Mouse (Mus musculus) MEL (cell line): ENCODE measurements around the gene Ebf3. TPM values are rescaled to one million over a fixed set of nuclear protein-coding genes. Genes with fewer than 3 reads are reported as not detected.

Experiments used
- DNase-seq: peaks from one replicate; pipeline ENCODE4 v3.0.0; 2011; ENCODE audit warnings: low read depth, low spot score
- H3K27ac ChIP-seq: 2 replicates; pipeline ENCODE4 v1.5.1; 2012; ENCODE audit warnings: low read depth, mild to moderate bottlenecking, control low read depth, low read length, moderate library complexity; ENCODE audit not compliant: control insufficient read depth
- H3K27me3 ChIP-seq, 2 experiments: fragments of 150-350 bp in 1 of 2; sonication (generic) in 1 of 2; 2 replicates each; pipeline ENCODE4 v1.6.1; 2012; ENCODE audit warnings: low read length in 2 of 2, mild to moderate bottlenecking in 2 of 2, improper control_type of control experiment in 1 of 2, moderate library complexity in 1 of 2; ENCODE audit not compliant: insufficient read depth in 2 of 2, control insufficient read depth in 1 of 2
- H3K36me3 ChIP-seq, 2 experiments: 2 replicates each; pipeline ENCODE4 v1.6.1; 2012 to 2014; ENCODE audit warnings: low read length in 2 of 2, improper control_type of control experiment in 1 of 2, inconsistent platforms in 1 of 2, mild to moderate bottlenecking in 1 of 2; ENCODE audit not compliant: insufficient read depth in 2 of 2, control insufficient read depth in 1 of 2
- H3K4me1 ChIP-seq, 2 experiments: fragments of 150-350 bp in 1 of 2; sonication (generic) in 1 of 2; 2 replicates each; pipeline ENCODE4 v1.6.1; 2012; ENCODE audit warnings: low read length in 2 of 2, improper control_type of control experiment in 1 of 2, mild to moderate bottlenecking in 1 of 2; ENCODE audit not compliant: insufficient read depth in 2 of 2, control insufficient read depth in 1 of 2
- H3K4me3 ChIP-seq, 2 experiments: fragments of 150-350 bp in 1 of 2; sonication (generic) in 1 of 2; 2 replicates each; pipeline ENCODE4 v1.5.1; 2012; ENCODE audit warnings: low read depth in 2 of 2, low read length in 2 of 2, mild to moderate bottlenecking in 2 of 2, moderate library complexity in 2 of 2, control low read depth in 1 of 2, improper control_type of control experiment in 1 of 2; ENCODE audit not compliant: control insufficient read depth in 1 of 2, insufficient read depth in 1 of 2
- H3K79me2 ChIP-seq: 2 replicates; pipeline ENCODE4 v1.6.1; 2012; ENCODE audit warnings: mild to moderate bottlenecking, low read length, moderate library complexity; ENCODE audit not compliant: control insufficient read depth, poor library complexity, insufficient read depth
- H3K9ac ChIP-seq: 2 replicates; pipeline ENCODE4 v1.6.1; 2012; ENCODE audit warnings: low read depth, mild to moderate bottlenecking, control low read depth, low read length, moderate library complexity; ENCODE audit not compliant: control insufficient read depth, poor library complexity, severe bottlenecking
- H3K9me3 ChIP-seq: fragments of 150-350 bp; sonication (generic); replicated peaks from 2 replicates; pipeline ENCODE4 v1.6.1; 2012; ENCODE audit warnings: mild to moderate bottlenecking, low read length, improper control_type of control experiment, moderate library complexity; ENCODE audit not compliant: insufficient read depth
- BHLHE40 ChIP-seq: IDR thresholded peaks from 2 replicates; pipeline ENCODE4 v1.6.1; 2012; ENCODE audit warnings: low read depth, mild to moderate bottlenecking, inconsistent platforms, low read length, improper control_type of control experiment, borderline replicate concordance
- CHD2 ChIP-seq: IDR thresholded peaks from 2 replicates; pipeline ENCODE4 v1.6.1; 2011; ENCODE audit warnings: low read length, improper control_type of control experiment
- ELF1 ChIP-seq: IDR thresholded peaks from 2 replicates; pipeline ENCODE4 v1.6.1; 2014; ENCODE audit warnings: low read depth, mild to moderate bottlenecking, inconsistent platforms, low read length, improper control_type of control experiment, moderate library complexity
- EP300 ChIP-seq, 2 experiments: IDR thresholded peaks; 2 replicates each; pipeline ENCODE4 v1.6.1; 2011; ENCODE audit warnings: improper control_type of control experiment in 2 of 2, low read length in 2 of 2, low read depth in 1 of 2, mild to moderate bottlenecking in 1 of 2
- JUND ChIP-seq: IDR thresholded peaks from 2 replicates; pipeline ENCODE4 v1.6.1; 2011; ENCODE audit warnings: low read depth, mild to moderate bottlenecking, improper control_type of control experiment, low read length
- MAFK ChIP-seq: IDR thresholded peaks from 2 replicates; pipeline ENCODE4 v1.6.1; 2011; ENCODE audit warnings: low read depth, mild to moderate bottlenecking, low read length, improper control_type of control experiment, borderline replicate concordance
- MAX ChIP-seq: IDR thresholded peaks from 2 replicates; pipeline ENCODE4 v1.6.1; 2011; ENCODE audit warnings: low read length, improper control_type of control experiment
- MAZ ChIP-seq: IDR thresholded peaks from 2 replicates; pipeline ENCODE4 v1.6.1; 2012; ENCODE audit warnings: low read depth, mild to moderate bottlenecking, inconsistent platforms, low read length, improper control_type of control experiment
- MXI1 ChIP-seq: IDR thresholded peaks from 2 replicates; pipeline ENCODE4 v1.6.1; 2011; ENCODE audit warnings: mild to moderate bottlenecking, low read depth, low read length, improper control_type of control experiment
- MYB ChIP-seq: IDR thresholded peaks from 2 replicates; pipeline ENCODE4 v1.6.1; 2011; ENCODE audit warnings: mild to moderate bottlenecking, low read depth, low read length, improper control_type of control experiment
- MYC ChIP-seq: IDR thresholded peaks from 2 replicates; pipeline ENCODE4 v1.6.1; 2011; ENCODE audit warnings: low read depth, mild to moderate bottlenecking, low read length, improper control_type of control experiment, moderate library complexity
- NRF1 ChIP-seq: IDR thresholded peaks from 2 replicates; pipeline ENCODE4 v1.6.1; 2014; ENCODE audit warnings: low read depth, mild to moderate bottlenecking, inconsistent platforms, low read length, improper control_type of control experiment, moderate library complexity; ENCODE audit not compliant: poor library complexity, insufficient read depth, severe bottlenecking
- POLR2A ChIP-seq, 2 experiments: IDR thresholded peaks; 2 replicates each; pipeline ENCODE4 v1.6.1; 2011 to 2012; ENCODE audit warnings: low read length in 2 of 2, mild to moderate bottlenecking in 2 of 2, control low read depth in 1 of 2, improper control_type of control experiment in 1 of 2, low read depth in 1 of 2, moderate library complexity in 1 of 2; ENCODE audit not compliant: control insufficient read depth in 1 of 2, insufficient read depth in 1 of 2, poor library complexity in 1 of 2
- POLR2AphosphoS5 ChIP-seq: IDR thresholded peaks from 2 replicates; pipeline ENCODE4 v1.6.1; 2012; ENCODE audit warnings: low read depth, borderline replicate concordance, mild to moderate bottlenecking, inconsistent platforms, low read length, moderate library complexity, mixed read lengths
- RAD21 ChIP-seq: IDR thresholded peaks from 2 replicates; pipeline ENCODE4 v1.6.1; 2011; ENCODE audit warnings: mild to moderate bottlenecking, low read depth, low read length, improper control_type of control experiment
- SIN3A ChIP-seq: IDR thresholded peaks from 2 replicates; pipeline ENCODE4 v1.6.1; 2012; ENCODE audit warnings: low read length, improper control_type of control experiment, inconsistent platforms
- SMC3 ChIP-seq: IDR thresholded peaks from 2 replicates; pipeline ENCODE4 v1.6.1; 2011; ENCODE audit warnings: low read depth, low read length, improper control_type of control experiment
- TBP ChIP-seq: IDR thresholded peaks from 2 replicates; pipeline ENCODE4 v1.8.0; 2011; ENCODE audit warnings: low read depth, low read length, improper control_type of control experiment
- UBTF ChIP-seq: IDR thresholded peaks from 2 replicates; pipeline ENCODE4 v1.6.1; 2012; ENCODE audit warnings: low read depth, mild to moderate bottlenecking, inconsistent platforms, low read length, improper control_type of control experiment, moderate library complexity, borderline replicate concordance; ENCODE audit not compliant: insufficient read depth
- USF1 ChIP-seq: IDR thresholded peaks from 2 replicates; pipeline ENCODE4 v1.6.1; 2014; ENCODE audit warnings: low read depth, mild to moderate bottlenecking, inconsistent platforms, low read length, improper control_type of control experiment, moderate library complexity
- USF2 ChIP-seq, 2 experiments: IDR thresholded peaks; 2 replicates each; pipeline ENCODE4 v1.6.1; 2011 to 2012; ENCODE audit warnings: improper control_type of control experiment in 2 of 2, low read length in 2 of 2, borderline replicate concordance in 1 of 2, inconsistent platforms in 1 of 2, low read depth in 1 of 2, mild to moderate bottlenecking in 1 of 2; ENCODE audit not compliant: insufficient read depth in 1 of 2
- ZC3H11A ChIP-seq: IDR thresholded peaks from 2 replicates; pipeline ENCODE4 v1.6.1; 2012; ENCODE audit warnings: low read depth, mild to moderate bottlenecking, inconsistent platforms, low read length, improper control_type of control experiment
- ZKSCAN1 ChIP-seq: IDR thresholded peaks from 2 replicates; pipeline ENCODE4 v1.6.1; 2012; ENCODE audit warnings: low read depth, mild to moderate bottlenecking, inconsistent platforms, low read length, improper control_type of control experiment, moderate library complexity
- ZNF384 ChIP-seq: IDR thresholded peaks from 2 replicates; pipeline ENCODE4 v1.6.1; 2012; ENCODE audit warnings: low read depth, mild to moderate bottlenecking, inconsistent platforms, low read length, improper control_type of control experiment
- polyA plus RNA-seq, 2 experiments: library from polyadenylated mRNA; stranded (reverse) in 1 of 2; unstranded in 1 of 2; fragments of >175 nt in 1 of 2; fragments of >200 nt in 1 of 2; gene quantifications; 2 replicates each; pipeline versions ENCODE4 v1.2.1 to v1.2.4; 2012; ENCODE audit warnings: low replicate concordance in 2 of 2, low read depth in 1 of 2; ENCODE audit not compliant: insufficient read length in 2 of 2, insufficient read depth in 1 of 2, missing spikeins in 1 of 2
- total RNA-seq: library from RNA; depleted of rRNA; stranded (reverse); fragments of 300-350 nt; gene quantifications from 2 replicates; pipeline ENCODE4 v1.2.3, GENCODE M21; 2012

Ebf3 gene
- total and polyA plus RNA-seq, 3 experiments = not detected

DNA sequence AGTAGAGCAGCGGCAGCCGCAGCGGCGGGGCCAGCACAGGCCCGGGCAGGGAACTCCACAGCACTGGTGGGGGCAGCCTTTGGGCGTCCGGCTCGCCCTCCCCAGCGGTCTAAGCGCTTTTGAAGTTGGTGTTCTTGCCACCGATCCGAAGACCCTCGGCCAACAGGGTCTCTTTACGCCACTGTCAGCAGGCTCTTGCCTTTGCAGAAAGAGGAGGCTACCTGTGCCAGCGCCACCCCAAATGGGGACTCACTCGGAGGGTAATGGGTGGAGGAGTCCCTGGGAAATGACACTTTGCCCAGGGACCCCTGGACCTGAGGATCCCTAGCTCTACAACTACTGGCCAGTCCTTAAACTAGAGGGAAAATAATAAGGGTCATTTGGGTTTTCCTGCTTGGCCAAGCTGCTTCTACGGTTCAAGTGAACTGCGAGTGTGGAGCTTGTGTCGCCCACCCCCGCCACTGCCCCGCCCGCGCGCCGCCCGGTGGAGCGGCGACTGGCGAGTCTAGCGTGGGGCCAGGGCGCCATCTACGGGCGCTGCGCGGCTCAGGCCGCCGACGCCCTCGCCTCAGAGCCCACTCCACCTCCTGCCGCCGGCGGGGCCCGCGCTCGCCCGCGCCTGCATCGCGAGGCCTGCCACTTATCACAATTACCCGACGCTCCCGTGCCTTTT, 7.0 kb upstream of the Ebf3 start:
- H3K27ac ChIP-seq = no peak overlapping the region
- H3K27me3 ChIP-seq = no peaks in the 10 kb centered on the region
- H3K4me3 ChIP-seq = no peak overlapping the region
- no peak for TF ChIP-seq ELF1
- TF ChIP-seq TBP = no peak
- TF ChIP-seq MYB = no peak
- TF ChIP-seq ZNF384 = no peak
- no peak for TF ChIP-seq NRF1
- TF ChIP-seq MXI1 = no peak
- TF ChIP-seq EP300 (IDR thresholded peaks at IDR 0.05; ENCODE audit: low read depth in 1 of 2, low read length in 2 of 2) = no peak
- no peak for TF ChIP-seq UBTF
- TF ChIP-seq POLR2AphosphoS5 = no peak
- no peak for TF ChIP-seq SMC3
- TF ChIP-seq ZKSCAN1 = no peak
- TF ChIP-seq JUND = no peak
- no peak for TF ChIP-seq CHD2
- no peak for TF ChIP-seq MYC
- no peak for TF ChIP-seq USF2 (IDR thresholded peaks at IDR 0.05; ENCODE audit: borderline replicate concordance in 1 of 2, insufficient read depth in 1 of 2, low read depth in 1 of 2, low read length in 2 of 2)
- H3K79me2 ChIP-seq = no peaks in the 10 kb centered on the region
- no peaks in the 10 kb centered on the region for H3K9me3 ChIP-seq
- H3K36me3 ChIP-seq = no peaks in the 10 kb centered on the region
- H3K4me1 ChIP-seq = no peaks in the 10 kb centered on the region
- DNase-seq = no peak
- H3K9ac ChIP-seq = no peak overlapping the region

DNA sequence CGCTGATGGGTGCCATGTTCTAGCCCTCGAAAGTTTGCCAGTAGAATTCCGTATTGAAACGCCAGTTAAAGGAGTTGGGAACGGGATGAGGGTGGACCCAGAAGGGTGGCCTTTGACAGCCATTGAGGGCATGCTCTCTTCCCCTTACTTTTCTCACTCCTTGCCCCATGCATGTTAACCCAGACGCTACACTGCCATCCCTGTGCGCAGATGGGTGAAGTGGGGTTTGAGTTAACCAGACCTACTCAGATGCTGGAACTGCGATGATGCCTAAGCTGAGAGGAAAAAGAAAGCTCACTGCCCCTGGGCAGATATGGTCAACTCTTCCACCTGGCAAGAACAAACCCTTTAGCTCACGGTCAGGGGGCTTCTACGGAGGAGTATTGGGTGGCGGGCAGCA, 6.1 kb upstream of the Ebf3 start:
- TF ChIP-seq NRF1 (no peak), USF1 (no peak), SMC3 (no peak), MAFK (no peak), BHLHE40 (no peak), POLR2A (IDR thresholded peaks at IDR 0.05; ENCODE audit: control insufficient read depth in 1 of 2, insufficient read depth in 1 of 2, low read depth in 1 of 2, low read length in 2 of 2, poor library complexity in 1 of 2) (no peak), ZC3H11A (no peak), USF2 (IDR thresholded peaks at IDR 0.05; ENCODE audit: borderline replicate concordance in 1 of 2, insufficient read depth in 1 of 2, low read depth in 1 of 2, low read length in 2 of 2) (no peak), MAX (no peak), MAZ (no peak), RAD21 (no peak), SIN3A (no peak), ZNF384 (no peak)
- TF ChIP-seq, all 39 proteins: peak for 0
- no peak for DNase-seq
- Histone ChIP-seq H3K9ac (no peak overlapping the region), H3K4me3 (no peak overlapping the region), H3K79me2 (no peaks in the 10 kb centered on the region), H3K4me1 (no peaks in the 10 kb centered on the region), H3K9me3 (no peaks in the 10 kb centered on the region), H3K27ac (no peak overlapping the region), H3K36me3 (no peaks in the 10 kb centered on the region), H3K27me3 (no peaks in the 10 kb centered on the region)
